Mouse (Mus musculus): Measurements from ENCODE around the gene Camkk2. TPM values are rescaled to one million over a fixed set of nuclear protein-coding genes. Genes with fewer than 3 reads are reported as not detected.
A peak's percentile ranks its signal among the peaks of the same experiment; 100 is the strongest.

The Camkk2 gene
- polyA plus RNA-seq (2017; shearing (Covaris generic)): 1 to 10 TPM; 2.8 to 2.9 TPM

DNA sequence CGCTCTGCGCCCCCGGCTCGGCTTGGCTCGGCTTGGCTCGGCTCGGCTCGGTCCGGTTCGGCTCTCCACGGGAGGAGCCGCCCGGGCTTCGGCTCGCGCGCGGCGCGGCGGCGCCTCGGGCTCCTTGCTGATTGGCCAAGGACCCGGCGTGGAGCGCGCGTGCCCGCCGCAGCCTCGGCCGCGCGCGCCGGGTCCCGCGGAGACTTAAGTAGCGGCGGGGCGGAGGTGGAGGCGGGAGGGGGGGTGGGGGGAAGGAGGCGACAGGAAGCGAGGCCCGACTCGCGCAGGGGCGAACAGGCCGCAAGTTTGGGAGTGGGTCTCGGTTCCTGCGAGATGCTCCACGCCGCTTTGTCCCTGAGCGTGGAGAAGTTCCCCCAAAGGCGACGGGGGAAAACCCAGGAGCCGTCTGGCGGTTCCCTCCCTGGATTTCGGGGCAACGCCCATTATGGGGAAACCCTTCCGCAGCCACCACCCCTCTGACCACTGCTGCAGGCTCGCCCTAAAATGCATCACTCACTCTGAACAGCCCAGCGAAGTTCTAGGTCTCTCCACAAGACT, at the start of gene Camkk2:
Camkk2 (minus strand) TSS at position 133 of the 558 bp plus-strand sequence.
- ATAC-seq: peak; percentile 83

DNA sequence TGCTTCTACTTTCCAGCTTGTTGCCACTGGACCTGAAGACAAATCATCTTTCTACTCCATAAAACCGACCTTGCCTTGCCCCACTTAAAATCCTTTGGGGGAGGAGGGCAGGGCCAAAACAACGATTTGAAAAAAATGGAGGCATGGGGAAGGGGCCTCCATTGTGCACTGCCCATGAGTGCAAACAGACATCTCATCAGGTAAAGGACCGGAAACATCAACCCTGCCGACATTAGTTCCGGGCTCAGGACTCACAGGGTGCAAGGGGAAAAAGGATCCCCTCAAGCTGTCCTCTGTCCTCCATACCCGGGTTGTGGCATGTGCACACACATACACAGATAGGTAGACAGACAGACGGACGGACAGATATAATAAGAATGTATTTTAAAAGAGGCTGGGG, 45.9 kb upstream of the Camkk2 start:
- ATAC-seq: no peak

DNA sequence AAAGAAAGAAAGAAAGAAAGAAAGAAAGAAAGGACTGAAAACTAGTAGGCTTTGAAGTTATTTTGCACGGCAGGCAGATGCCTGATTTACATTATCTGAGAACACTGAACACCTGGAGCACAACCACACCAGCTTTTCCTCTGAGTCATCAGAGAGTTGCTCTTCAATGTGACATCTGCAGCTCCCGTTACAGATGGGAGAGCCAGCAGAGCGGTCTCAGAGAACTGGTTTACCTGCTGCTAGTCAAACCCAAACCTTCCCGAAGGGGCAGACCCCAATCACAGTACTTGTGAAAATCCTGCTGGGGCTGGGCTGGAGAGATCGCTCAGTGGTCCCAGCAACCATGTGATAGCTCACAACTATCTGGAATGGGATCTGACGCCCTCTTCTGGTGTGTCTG, 45.2 kb upstream of the Camkk2 start:
- ATAC-seq: no peak

DNA sequence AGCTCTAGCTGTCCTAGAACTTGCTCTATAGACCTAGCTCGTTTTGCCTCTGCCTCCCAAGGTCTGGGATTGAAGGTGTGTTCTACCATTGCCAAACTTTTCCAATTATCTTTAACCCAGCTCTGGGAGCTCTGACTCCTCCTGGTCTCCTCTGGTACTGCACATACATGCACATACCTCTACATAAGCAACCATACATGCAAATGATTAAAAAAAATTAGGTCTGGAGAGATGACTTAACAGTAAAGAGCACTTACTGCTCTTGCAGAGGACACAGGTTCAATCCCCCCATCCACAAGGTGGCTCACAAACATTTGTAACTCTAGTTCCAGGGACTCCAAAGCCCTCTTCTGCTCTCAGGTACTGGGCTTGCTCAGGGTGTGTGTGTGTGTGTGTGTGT, 44.8 kb upstream of the Camkk2 start:
- no peak for ATAC-seq

DNA sequence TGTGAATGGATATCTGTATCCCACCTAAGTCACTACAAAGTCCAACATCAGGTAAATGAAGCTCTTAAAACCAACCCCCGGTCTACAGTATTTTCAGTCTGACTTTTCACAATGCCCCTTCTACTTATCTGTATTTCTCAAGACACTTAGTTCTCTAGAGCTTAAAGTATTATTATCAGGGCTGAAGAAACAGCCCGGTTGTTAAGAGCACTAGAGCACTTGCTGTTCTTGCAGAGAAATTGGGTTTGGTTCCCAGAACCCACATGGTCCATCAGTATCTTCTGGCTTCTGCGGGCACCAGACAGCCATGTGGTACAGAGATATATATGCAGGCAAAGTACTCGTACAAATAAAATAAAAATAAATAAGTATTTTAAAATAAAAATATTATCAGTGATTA, 43.2 kb upstream of the Camkk2 start:
- ATAC-seq: no peak

DNA sequence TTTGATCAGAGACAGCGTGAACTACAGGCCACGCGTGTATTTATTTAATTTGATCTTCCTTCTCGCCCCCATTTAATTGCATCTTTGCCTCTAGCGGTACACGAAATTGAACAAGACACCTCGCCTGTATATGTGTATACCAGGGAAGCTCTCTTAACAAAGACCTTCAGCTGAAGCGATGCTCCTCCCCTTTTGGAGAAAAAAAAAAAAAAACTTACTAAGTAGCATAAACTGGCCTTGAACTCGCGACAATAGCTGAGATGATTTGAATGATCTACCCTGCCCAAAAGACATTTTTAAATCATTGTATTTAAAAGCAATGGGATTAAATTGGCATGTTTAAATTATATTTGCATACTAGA, 42.3 kb upstream of the Camkk2 start:
- ATAC-seq: peak; percentile 35

DNA sequence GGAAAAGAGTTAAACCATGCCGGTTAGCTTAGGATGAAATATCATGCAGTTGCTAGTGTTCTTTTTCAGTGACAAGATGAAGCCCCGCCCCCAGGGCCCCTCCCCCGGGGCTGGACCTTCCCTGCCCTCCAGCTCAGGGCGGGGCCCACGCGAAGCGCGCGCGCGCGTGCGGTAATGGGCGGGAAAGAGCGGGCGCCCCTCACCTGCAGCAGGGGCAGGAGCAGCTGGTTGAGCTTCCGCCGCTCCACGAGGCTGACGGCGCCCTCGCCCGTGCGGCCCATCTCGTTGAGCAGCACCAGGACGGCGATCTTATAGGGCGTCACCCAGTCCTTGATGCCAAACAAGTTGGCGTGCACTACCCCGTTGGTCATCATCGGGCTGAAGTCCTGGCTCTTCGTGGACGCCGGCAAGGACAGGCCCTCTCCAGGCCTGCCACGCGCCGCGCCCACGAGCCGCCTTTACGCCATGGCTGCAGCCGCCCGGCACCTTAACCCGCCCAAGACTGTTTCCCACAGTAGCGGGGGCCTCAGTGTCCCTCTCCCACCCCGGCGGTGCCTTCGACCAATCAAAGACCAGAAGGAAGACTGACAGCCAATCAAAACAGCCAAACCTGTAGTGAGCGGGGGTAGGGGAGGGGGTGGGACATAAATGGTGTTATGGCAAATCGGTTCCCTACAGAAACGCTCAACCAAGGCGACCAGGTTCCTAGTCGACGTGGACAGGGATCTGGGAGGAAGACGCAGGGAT, 41.7 kb upstream of the Camkk2 start, which contains the start of gene Anapc5:
Anapc5 (minus strand) TSS at position 563 of the 747 bp plus-strand sequence.
- ATAC-seq: peak; percentile 98

DNA sequence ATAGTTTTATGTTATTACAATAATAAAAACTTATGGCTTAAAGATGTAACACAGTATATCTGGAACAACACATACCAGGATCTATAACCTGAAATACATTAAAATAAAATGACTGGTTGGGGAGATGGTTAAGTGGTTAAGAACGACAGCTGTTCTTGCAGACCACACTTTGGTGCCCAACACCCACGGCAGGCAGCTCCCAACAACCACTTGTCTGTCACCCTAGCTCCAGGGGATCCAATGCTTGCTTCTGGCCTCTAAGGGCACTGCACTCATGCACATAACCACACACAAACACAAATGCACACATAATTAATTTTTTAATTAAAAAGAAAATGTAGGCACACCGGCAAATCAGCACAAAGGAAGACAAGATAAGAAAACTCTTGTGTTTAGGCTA, 33.5 kb upstream of the Camkk2 start:
- no peak for ATAC-seq

DNA sequence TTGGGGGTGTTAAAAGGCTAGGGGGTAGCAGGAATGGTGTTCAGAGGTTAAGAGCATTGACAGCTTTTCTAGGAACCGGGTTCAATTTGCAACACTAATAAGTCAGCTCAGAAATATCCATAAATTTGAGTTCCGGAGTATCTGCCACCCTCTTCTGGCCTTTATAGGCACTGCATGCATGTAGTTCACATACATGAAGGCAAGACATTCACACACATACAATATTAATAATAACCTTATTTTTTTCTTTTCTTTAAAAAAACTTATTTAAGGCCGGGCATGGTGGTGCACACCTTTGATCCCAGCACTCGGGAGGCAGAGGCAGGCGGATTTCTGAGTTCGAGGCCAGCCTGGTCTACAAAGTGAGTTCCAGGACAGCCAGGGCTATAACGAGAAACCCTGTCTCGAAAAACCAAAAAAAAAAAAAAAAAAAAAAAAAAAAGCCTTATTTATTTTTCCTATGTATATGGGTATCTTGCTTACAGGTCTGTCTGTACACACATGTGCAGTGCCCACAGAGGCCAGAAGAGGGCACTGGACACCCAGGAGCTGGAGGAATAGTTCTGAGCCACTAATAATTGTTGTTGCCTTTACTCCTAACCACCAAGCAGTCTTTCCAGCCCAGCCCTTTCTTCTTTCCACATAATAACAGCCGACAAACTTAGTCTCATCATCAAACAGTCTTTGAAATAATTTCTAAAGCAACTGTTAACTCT, 32.3 kb upstream of the Camkk2 start:
- ATAC-seq: peak; percentile 94

DNA sequence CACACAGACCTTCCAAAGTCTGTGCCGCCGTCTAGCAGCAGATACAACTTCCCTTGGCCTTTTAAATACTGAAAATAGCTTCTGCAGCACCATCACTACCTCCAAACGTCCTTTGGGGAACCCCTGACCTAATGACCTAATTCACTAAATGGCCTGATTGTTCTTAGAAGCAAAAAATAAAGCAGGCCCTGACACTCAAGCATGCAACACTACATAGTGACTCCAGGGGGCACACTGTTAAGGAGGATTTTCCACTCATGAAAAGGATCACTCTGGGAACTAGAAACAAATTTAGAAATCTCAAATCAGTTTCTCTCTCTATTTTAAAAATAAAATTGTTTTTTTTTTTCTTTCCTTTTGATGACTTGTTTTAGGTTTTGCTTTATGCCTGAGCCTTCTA, 26.3 kb upstream of the Camkk2 start:
- ATAC-seq: no peak

DNA sequence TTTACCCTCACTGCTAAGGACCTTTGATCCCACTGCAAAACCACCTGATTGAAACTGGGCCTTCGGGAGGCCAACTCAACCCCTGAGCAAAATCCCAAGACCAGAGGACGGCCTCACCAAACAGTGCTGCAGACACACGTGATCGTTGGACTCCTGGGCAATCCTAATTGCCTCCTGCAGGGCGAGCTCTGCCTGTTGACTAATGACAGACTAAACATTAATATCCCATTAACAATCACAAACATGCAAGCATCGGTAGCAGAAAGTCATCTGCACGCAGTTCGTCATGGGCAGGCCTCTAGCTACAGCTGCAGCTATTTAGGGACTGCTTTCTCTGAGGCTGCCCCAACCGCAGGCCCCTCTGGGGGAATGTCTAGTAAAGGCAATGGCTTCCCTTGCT, 23.5 kb upstream of the Camkk2 start:
- no peak for ATAC-seq

DNA sequence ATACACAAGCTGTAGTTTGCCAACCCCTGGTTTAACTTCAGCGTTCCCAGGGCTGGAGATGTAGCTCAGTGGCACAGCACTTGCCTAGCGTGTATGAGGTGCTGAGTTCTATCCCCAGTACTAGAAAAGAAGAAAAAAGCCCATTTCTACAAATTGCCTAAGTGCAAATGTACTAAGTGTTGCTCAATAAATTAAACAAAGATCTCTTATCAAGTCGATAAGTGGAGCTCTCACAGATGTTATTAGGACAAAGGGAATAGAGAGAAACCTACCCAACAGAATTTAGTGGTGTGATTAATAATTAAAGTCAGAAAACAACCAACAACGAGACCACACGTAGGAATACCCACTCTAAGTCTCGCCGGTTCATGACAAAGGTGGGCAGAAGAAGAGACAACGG, 22.5 kb upstream of the Camkk2 start:
- no peak for ATAC-seq

DNA sequence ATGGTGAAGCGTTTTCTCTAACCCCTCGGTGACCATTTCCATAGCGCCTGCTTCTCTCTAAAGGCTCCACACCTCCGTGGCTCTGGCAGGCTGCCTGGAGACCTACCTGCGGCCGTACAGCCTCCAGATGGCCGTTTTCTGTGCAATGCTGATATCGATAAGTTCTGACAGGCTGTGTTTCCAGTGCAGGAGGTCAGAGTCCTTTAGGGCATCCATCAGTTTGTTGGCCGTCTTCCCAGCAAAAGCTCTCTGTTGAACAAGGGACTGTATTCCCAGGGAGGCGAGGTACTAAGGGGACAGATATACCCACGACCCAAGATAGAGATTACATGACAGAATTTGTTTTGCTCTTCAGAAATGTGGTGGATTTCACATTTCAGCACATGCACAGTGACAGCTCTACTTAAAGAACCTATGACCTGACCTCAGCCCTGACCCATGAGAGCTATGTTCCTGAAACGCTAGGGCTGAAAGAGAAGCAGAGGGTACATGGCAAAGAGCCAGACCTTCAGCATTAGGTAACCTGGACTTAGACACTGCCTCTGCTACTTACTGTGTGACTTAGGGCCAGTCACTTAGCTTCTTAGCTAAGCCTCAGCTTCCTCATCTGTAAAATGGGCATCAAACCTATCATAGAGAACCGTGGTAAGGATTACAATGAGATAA, 21.3 kb upstream of the Camkk2 start:
- ATAC-seq: no peak

DNA sequence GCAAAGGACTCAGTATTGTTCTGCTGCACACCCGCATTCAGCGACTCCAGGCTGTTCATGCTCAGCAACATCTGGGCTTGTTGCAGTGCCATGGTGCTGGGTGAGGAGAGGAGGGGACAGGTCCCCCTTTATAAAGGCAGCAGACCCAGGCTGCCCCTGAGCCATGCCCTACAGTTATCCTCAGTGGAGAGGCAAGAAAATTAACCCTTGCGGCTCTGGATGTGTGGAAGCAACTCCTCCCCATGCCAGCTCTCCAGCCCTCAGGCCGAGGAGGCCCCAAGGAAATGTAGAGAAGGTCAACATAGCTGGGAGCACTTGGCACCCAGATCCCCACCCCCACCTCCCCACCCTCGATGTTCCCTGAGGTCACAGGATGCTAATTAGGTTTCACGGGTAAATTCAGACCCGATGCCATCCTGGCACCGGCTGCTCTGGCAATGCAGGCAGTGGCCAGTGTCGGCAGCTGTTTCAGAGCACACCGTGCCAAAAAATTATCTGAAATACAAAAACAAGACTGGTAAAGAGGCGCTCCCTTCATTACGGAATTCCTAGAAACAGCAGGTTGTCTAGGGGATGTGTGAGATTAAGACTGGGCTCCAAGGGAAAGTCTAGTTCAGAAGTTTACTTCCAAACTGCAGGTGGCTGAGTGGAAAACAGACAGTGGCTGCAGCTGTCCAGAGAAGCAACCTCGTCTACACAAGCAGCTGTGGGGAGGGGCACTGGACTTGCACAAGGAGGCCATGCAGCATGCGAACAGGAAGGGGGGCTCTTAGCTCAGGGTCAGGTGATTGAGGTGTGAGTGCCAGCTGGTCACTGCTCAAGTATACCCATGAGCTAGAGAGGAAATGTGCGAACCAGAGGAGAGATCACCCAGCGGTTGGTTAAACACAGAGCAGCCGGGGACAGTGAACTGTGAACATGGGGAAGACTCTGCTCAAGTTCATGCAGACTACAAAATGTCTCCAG, 20.5 kb upstream of the Camkk2 start:
- ATAC-seq: no peak

DNA sequence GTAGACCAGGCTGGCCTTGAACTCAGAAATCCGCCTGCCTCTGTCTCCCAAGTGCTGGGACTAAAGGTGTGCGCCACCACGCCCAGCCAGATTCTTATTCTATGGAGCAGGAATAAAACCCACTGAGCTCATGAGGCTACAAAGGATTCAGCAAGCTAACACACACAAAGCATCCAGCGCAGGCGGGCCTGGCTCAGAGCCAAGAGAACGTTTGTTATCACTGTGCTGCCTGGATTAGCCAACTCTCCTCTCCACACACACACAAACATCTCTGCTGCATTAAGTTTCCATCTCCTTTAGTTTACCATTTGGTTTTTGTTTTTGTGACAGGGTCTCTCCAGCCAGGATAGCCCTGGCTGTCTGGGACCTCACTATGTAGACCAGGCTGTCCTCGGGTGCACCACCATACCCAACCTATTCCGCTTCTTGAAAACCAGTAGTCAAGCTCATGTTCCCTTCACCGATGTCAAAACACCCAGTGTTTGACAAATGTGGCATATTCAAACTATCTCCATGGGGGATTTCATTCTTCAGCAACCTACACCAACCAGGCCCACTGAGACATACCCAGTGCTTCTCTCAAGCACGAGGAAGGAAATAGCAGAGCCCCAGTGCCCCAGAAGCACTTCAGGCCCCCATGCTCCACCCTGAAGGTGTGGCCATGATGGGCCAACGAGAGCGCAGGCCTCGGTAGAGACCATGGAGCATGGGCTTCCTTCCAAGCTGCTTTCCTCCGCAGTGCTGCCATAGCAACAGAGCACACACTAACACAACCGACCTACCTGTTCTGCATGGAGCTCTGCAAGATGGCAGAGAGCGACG, 19.6 kb upstream of the Camkk2 start:
- ATAC-seq: no peak

DNA sequence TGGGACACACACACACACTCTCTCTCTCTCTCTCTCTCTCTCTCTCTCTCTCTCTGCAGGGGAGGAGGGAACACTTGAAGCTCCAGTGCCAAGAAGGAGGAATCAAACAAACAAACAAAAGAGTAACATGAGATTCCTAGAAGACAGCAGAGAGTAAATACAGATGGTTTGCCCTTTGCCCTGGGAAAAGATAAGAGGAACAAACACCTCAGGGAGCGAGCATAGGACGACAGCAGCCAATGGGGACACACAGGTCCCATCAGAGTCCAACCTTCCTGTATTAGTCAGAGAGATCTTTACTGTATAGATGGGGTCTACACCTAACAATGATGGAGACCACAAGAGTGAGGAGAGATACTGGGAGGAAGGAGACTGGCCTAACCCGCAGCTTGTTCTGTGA, 18.7 kb upstream of the Camkk2 start:
- no peak for ATAC-seq

DNA sequence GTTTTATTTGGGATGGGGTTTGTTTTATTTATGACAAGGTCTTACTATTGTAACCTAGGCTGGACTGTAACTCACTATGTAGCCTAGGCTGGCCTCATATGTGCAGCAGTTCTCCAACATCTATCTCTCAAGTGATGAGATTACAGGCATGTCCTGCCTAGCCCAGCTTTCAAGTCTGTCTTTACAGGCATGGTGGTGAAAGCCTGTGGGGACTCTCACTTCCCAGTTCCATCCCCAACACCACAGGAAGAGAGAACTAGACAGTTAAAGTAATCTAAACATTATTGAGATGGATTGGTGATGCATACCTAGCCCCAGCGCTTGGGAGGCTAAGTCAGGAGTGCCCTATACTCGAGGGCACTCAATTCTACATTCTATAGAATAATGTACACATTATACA, 9.5 kb upstream of the Camkk2 start:
- ATAC-seq: no peak

DNA sequence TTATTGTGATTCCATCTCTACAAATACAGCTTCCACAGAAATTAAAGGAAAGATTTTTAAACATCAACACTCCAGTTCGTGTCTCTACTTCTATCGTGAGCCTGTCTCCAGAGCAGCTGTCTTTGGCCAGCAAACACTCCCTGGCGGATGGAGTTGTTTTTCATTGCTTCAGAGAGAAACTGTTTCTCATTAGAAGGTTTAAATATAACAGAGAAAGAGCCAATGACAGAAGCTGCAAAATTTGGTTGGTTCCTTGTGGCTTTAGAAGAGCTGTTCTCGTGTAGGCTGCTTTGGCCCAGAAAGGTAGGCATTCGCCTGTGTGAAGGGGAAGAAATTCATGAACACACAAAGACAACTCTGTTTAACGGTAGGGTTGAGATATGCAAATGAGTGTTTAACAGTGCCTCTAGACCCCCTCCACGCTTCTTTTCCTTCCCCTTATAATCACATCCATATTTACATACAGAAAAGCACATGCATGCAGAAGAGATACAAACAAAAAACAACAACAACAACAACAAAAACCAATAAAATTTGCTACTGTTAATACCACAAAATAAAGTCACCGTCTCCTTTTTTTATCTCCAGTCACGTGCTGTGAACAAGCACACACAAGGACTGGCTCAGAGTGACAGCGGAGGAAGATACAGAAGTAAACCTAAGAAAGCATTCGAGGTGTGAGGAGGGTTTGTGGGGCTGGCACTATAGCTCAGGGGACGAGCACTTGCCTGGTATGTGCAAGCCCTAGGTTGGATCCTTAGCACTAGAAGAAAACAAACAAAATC, 7.0 kb upstream of the Camkk2 start:
- ATAC-seq: no peak

DNA sequence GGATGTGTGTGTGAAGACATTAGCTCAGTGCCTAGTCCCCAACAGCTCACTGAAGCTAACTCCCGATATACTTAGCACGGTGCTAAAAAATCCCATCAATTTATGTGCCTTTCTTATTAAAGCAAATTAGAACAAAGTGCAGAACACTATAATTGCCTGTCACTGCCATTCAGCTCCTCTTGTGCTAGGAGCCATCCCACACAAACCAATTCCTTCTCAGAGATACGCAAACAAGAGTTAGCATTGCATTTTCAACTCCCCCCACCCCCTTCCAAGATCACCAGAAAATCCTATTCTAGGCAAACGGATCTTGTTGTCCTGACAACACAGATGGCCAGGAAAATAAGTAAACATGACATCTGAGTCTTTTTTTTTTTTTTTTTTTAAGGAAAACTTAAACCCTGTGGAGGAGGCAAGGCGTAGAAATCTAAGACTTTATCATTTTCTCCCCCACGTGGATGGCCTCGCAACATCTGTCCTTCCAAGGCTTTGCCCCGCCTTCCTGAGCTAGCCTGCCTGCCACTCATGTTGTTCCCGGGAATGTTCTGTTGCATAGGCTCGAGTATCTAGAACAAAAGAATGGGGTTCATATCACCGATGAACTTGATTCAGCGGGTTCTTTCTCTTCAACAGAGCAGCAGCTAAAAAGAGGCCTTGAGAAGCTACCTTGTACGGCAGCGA, 4.7 kb upstream of the Camkk2 start:
- ATAC-seq: no peak

DNA sequence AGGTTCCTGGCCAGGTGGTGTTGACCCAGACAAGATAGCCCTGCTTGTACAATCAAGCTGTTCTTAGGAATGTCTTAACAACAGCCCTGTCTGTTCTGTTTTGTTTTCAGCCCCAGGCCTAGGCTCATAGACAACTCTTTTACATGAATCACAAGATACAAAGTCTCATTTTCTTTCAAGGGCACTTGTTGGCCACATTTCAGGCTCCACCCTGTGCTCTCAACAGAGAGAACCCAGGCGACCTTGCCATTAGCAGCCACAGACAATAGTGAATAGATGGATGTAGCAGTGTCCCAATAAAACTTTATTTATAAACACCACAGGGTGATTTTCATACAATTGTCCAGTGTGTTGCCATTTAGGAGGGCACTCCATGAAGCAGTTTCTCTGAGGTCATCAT, 2.9 kb upstream of the Camkk2 start:
- ATAC-seq: no peak
